Mouse (Mus musculus) c-Kit-positive CD71-negative TER-119-negative erythroid progenitor cells, embryonic 14.5 days (primary cell): Measurements from ENCODE around the gene Bid.
A peak's percentile ranks its signal among the peaks of the same experiment; 100 is the strongest.
"Not testable (repeated sequence)": the region's sequence is repeated elsewhere in the genome, so short reads cannot be mapped to it uniquely, and the experiment has no call there.

Experiments used
- DNase-seq: peaks from one replicate; pipeline ENCODE4 v3.0.0-alpha.2; 2013; ENCODE audit warnings: low read depth

Gene Bid

DNA sequence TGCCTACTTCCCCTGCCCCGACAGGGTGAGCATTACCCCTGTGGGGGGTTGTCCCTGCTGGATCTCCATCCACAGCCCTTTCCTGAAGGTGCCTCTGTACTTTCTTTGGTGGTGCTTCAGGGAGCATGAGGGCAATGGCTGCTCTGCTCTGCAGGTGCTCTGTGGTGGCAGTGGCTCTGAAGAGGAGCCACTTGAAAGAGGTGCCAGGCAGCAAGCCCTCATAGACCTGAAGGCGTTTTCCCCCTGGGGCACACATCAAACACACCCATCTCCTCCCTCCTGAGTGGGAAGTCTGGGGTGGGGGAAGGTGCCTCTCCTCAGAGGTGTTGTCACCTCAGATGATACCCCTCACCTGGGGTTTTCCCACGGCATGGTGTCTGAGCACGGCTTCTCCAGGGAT lies 17.5 kb upstream of the Bid start:
- DNase-seq, result no peak

DNA sequence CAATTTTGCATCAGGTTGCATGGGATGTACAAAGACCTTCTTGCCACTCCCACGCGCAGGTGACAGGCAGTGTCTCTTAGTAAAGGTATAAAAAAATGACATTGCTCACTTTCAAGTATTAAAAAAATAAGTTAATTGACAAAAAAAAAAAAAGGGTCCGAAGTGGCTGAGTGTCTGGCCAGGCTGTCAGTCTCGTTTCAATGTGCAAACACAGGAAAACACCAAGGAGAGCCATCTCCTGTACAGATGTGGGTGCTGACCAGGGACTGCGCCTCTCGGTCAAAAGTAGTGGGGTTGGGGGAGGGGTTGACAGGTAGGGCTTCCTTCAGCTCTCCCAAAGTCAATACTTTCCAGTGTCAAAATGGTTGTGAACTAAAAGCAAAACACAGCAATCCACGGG lies 17.0 kb upstream of the Bid start:
- DNase-seq, result no peak

DNA sequence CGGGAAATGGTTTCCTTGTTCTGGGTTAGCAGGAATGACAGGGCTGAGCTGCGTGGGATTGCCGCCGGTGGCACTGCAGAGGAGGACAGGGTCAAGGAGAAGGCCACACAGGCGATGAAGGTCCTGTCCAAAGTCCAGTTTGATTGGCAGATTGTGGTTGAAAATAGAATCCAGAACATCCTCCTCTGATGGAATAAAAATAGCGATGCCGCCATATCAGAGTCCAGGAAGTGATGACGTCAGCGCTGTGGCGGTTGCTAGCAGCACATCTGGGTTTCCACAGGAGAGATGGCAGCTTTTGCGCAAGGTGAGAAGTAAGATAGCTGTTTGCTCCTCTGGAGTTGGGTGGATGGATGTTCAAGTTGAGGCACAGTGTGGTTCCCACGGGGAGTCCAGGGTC lies 15.9 kb upstream of the Bid start:
- DNase-seq, result no peak

DNA sequence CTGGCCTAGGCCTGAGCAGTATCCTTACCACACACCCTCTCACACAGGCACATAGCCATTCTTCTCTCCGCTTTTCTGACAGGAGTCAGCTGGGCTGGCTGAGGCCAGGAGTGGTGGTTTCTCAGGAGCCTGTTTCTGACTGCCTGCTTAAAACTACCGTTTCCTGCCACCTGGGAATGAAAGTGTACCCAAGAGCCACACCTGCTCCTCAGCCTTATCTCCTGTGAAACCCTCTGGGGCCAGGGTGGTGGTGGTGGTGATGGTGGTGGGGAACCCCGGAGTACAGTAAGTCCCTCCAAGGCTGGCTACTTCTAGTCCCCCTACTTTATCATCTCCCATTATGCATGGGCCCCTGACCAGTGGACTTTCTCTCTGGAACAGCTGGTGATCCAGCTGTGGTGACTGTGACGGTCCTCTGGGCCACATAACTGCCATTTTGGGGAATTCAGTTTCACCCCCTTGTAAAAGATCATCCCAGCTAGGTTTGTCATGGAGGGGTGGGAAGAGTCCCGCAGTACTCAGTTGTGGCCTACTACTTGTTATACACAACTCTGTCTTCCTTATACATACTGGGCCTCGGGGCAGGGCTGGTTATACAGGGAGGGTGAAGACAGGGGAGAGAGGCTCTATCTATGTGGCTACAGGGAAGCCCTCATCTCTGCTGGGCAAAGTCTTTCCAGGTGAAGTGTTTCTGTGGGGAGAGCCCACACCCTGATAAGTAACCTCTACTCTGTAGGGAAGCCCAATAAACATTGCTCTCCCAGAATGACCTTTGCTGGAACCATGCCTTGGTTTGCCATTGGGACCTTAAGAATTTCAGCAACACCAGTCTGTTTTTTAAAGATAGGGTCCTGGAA lies 14.0 kb upstream of the Bid start:
- DNase-seq, result no peak

DNA sequence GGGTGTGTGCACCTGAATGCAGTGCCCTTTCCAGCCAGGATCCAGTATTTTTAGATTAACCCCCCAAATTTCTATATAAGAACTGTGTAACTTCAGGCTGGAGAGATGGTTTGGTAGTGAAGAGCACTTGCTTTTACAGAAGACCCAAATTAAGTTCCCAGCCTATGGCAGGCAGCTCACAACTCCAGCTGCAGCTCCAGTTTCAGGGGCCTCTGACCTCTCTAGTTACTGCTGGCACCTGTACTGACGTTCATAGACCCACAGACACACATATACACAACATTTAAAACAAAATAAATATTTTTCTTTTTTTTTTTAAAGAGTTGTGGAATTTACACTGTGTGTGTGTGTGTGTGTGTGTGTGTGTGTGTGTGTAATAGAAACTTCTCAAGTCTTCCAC lies 12.8 kb upstream of the Bid start:
- DNase-seq, result no peak

DNA sequence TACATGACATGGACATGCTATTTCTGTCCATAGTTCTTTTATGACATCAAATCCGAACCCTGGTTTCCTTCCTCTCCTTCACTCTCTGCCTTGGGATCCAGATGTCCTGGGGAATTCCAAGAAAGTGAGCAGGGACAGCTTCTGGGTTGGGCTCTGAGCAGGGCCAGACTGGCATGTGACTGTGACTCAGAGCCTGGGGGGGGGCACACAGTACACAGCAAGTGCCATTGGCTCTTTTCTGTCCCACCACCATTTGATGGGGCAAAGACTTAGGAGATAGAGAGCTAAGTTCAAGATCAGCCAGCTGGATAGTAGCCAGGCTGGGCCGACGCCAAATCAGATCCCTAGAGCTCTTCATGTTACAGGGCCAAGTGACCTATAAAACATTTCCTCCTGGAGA lies 11.1 kb upstream of the Bid start:
- no peak for DNase-seq

DNA sequence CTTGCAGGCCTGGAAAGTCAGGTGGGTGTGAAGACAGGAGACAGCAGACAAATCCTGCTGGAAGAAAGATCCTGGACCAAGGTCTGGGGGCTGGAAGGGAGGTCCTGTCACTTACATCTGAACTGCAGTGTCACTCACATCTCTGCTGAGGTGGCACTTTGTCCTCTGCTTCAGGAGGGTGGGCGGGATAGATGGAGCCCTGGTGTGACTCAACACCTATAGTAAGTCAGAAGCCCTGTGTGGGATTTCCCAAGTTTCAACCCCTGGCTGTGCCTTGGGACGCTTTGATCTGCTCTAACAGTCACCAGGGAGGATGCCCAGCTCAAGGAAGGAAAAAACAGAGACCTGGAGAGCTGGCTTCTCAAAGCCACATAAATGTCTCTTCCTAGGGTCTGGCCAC lies 10.2 kb upstream of the Bid start:
- DNase-seq, result no peak

DNA sequence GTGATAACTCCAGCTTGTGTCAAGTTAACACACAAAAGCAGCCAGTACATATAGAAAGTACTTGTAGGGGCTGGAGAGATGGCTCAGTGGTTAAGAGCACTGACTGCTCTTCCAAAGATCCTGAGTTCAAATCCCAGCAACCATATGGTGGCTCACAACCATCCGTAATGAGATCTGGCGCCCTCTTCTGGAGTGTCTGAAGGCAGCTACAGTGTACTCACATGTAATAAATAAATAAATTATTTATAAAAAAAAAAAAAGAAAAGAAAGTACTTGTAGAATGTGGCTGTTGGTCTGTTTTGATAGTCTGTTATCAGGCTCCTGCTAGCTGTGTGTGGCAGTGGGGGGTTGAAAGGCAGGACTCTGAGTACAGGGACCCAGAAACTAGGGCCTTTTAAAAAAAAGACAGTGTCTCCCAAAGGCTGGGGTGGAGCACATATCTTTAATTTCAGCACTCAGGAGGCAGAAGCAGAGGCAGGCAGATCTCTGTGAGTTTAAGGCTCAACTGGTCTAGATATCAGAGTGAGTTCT lies 8.2 kb upstream of the Bid start:
- DNase-seq, result not testable (repeated sequence)

DNA sequence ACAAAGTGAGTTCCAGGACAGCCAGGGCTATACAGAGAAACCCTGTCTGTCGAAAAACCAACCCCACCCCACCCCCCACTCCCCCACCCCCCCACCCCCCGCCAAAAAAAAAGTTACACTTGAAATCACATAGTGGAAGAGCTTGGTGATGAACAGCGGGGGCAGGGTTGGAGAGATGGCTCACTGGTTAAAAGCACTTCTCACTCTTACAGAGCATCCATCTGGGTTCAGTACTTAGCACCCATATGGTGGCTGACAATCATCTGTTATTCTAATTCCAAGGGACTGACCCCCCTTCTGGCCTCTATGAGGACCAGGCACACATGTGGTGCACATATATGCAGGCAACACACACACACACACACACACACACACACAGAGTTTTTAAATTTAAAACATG lies 1.3 kb upstream of the Bid start:
- no peak for DNase-seq

DNA sequence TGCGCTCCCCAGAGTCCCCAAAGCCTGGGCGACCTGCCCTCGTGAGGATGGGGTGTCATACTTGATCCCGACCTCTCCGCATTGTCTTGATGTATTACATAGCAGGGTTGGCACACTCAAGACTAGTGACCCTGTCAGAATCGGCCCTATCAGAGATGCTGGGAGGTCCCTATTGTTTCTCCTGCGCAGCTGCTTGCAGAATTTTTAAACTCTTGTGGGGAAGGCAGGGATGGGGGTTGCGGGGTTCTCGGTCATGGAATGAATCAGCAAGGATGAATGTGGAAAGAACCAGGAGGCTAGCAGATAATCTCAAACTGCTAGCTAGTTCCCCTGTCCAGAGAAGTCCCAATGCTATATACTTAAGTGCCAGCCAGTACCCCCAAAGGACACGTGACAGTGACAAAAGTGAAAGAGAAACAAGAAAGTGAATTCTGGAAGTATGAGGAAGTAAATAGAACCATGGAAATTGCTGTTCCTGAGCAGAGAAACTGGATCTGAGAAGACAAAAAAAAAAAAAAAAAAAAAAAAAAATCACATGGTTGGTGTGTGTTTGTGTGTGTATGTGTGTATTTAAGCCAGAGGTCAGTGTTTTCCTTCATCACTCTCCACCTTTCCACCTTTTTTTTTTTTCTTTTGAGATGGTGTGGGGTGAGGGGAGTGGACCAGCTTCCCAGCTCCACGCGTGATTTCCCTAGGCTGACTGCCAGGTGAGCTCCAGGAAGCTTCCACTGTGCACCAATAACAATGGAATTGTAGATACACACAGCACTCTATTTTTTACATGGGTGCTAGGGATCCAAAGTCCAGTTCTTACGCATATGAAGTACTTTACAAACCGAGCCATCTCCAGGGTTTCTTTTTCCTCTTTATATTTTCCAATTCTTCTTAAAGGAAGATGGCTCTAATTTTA lies 574 bp upstream of the Bid start:
- not testable (repeated sequence) for DNase-seq

DNA sequence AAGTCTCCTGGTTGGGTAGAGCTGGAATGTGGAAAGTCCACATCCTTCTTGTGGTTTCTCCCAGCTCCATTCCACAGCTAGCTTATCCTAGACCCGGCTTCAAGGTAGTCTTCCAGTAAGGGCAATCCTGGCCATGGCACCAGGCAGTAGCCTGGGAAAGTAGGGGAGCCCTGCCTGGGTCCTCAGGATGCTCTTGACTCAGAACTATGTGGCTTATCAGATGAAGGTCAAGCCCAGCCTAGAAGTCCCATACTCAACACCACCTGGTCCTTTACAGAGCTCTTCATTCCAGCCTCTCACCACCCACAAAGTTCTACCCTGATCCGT lies 1.0 kb downstream of the Bid start:
- DNase-seq, result no peak

DNA sequence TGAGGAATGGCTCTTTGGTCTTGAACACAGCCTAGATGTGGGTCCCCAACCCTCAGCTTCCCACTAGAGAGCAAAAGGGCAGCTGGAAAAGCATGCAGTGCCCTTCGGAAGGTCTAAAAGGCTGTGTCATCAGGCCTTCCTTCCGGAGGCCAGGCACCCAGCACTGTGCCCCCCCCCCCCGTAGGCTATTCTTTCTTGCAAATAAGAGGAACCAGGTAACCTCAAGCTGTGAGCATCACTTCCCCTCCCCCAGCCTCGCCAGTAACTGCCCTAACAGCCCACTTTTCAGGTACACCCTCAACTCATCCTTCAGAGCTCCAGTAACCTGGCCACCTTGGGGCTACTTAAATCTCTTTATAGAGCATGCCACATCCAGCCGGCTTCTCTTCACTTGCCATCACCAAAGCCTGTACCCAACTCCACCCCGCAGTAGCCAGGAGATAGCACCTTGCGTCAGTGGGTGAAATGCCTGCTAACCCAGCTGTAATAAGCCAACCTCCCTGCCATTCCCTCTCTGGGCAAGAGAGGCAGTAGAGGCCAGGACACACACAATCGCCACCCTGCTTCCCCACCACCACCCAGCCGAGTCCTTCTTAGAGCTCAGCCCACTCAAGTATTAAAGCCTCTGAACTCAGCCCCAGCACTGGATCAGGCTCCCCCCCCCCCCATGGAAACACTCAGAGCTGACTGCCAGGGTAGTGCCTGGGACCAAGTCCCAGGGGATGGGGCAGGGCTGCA lies 1.6 kb downstream of the Bid start:
- peak; percentile 54 for DNase-seq

DNA sequence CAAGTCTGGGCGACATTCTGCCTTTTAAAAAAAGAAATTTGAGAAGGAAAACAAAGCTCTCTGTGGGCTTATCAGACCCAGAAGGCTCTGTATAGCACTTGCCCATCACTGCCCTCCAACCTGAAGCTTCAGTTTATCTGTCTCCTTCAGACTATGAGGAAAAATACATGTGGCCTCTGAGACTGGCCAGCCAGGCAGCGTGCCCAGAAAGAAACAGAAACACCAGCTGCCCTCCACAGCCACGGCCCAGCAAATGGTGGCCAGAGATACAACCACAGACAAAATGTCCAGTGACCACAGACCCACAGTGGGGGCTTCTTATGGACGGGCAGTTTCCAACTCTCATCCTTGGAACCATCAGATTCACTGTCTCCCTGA lies 2.1 kb downstream of the Bid start:
- no peak for DNase-seq

DNA sequence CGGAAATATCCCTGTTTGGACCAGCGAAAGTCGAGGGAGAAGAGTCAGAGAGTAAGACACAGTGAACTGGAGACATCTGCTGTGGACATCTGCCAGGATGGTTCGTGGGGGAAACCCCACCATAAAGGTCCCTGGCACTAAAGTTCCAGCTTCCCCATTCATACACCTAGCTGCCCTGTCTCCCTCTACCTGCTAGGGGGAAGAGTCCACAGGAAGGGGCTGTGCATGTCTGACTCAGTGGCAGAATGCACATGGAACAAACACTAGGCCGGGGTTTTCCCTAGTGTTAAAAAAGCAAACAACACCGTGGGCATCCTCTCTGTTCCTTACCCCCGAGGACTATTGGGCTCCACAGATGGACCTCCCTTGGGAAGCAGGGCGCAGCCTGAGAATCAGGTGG lies 2.9 kb downstream of the Bid start:
- DNase-seq, result no peak

DNA sequence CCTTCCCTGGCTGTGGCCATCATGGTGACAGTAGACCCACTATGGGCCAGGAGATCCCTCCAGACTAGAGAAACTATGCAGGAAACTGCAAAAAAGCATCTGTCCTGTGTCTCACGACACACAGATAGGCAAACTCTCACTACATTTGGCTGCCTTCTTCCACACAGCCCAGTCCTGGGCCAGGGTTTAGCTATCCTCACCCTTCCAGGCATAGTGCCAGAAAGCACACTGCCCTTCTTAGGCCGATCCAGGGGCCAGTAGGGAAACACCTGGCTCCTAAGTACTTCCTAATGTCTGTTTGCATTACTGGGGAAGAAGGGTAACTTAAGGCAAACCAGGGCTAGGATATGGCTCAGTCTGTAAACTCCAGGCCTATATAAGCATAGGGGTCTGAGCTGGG lies 3.7 kb downstream of the Bid start:
- DNase-seq, result no peak

DNA sequence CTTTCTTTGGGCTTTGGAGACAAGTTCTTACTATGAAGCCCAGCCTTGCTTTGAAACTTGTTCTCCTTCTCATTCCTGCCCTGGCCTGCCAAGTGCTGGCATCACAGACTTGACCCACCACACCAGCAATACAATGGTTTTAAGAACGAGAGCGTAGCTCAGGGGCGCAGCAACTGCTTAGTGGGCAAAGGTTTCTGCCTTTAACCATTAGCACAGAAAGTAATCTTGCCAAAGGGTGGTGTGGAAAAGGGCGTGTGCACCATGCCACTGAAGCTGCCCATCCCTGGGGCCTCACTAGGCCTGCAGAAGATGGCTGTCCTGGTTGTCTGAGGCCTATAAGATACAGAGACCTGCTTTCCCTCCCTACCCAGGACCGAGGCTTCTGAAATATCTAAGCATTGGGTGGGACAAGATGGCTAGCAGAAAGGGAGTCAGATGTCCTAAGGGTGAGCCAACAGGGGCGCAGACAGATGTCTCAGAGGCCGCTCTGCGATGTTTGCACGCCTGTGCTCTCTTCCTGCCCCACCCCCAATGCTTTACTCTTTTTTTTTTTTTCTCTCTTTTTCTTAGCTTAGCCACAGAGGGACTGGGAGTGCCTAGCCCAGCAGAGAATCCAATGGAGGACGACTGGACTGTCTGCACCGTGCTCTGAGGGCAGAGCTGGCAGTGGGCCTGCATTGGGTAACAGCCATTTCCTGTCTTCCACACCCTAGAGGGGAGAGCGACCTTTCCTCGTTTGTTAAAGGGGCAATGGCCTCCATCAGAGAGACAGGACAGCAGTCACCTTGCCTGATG lies 5.2 kb downstream of the Bid start:
- DNase-seq, result no peak

DNA sequence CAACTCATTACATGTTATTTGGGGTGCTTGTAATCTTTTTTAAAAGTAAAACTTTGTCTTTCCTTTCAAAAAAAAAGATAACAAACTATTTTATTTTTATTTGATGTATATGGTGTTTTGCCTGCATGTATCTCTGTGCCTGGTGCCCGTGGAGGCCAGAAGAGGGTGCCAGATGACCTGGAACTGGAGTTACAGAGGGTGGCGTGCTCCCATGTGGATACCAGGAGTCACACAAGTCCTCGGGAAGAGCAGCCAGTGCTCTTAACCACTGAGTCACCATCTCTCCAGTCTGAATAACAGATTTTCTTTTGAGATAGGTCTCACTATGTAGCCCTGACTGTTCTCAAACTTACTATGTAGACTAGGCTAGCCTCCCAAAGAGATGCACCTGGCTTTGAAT lies 7.2 kb downstream of the Bid start:
- DNase-seq, result no peak

DNA sequence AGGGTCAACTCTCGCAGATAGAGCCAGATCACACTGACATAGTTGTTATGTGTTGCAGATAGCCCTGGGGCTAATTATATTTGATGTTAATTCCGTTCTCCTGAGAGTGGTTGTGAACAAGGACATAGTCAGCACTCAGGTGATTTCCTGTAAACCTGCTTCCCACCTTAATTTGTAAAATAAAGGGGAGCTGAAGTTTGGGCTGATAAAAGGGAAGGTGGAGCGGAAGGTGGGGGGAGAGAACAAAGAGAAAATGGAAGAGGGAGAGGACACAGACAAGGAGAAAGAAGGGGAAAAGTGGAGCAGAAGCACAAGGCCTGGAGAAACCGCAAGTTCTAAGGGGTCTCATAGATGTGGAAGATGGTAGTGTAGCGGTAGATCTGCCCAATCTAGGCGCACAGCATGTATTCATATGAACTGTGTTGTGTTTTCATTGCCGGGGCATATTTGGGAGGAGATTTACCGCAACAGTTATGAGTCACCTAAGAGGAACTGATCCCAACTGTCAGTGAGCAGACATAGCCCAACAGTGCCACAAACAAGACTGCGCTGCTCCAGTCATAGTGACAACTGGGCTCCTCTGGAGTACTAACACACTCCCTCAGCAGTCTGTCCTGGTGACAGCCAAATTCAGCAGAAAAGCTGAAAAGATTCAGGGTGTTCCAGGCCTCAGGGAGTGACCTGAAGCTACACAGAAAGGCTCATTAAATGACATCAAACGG lies 8.6 kb downstream of the Bid start:
- DNase-seq, result not testable (repeated sequence)

DNA sequence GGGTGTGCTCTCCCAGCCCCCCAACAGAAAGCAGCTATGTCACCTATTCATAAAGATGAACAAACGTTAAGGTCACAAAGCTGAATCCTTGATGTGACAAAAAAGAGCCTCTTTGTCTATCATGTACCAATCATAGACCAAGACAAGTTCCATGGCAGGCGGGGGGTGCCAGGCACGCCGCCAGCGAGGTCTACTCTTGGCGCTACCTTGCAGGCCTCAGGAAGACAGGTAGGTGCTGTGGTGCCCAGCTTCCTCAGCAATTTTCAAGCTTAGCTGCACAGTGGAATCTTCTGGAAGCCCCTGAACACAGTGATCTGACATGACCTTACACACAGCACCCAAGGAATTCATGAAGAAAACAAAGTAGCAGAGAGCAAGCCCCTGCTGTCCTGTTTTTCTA lies 10.1 kb downstream of the Bid start:
- no peak for DNase-seq

DNA sequence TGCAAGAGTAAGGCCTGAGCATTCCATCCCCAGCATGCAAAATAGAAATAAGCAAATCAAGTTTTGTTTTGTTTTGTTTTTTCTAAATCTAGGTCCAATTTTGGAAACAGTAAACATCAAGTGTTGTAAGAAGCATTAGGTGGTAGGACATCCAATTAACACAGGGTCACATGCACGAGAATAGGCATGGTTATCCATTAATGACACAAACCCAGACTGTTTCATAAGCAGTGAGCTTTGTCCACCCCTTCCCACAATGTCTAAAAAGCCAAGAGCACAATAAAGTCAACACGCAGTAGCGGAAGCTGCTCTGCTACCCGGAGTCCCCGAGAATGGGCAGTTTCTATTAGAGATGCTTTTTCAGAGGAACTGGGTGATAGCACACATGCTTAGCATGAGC lies 11.5 kb downstream of the Bid start:
- DNase-seq, result no peak

DNA sequence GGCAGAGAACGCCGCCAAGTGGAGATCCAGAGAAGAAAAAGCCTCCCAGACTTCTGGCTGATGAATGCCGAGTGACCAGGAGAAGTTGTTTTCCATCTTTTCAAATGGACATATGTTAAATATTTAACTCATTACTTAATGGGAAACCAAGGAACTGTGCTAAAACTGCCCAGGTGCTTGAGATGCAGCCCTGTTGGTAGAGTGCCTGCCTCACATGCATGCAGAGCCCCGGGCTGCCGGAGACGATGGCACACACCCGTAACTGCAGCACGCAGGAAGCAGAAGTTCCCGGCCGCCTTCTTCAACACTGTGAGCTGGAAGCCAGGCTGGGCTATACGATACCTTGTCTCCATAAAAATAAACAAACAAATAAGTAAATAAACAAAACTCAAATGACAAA lies 12.7 kb downstream of the Bid start:
- DNase-seq, result no peak
